Mouse (Mus musculus) ES-Bruce4 (cell line): Measurements from ENCODE around the gene Polr2g. TPM values are rescaled to one million over a fixed set of nuclear protein-coding genes. Genes with fewer than 3 reads are reported as not detected.

Experiments used
- H3K27ac ChIP-seq: 2 replicates; pipeline ENCODE4 v1.5.1; 2012; ENCODE audit warnings: low read length, inconsistent platforms; ENCODE audit not compliant: insufficient read depth
- H3K27me3 ChIP-seq: 2 replicates; pipeline ENCODE4 v1.6.1; 2012; ENCODE audit warnings: mild to moderate bottlenecking, low read length, inconsistent platforms; ENCODE audit not compliant: control insufficient read depth, poor library complexity, insufficient read depth, severe bottlenecking
- H3K36me3 ChIP-seq: 2 replicates; pipeline ENCODE4 v1.6.1; 2012; ENCODE audit warnings: inconsistent platforms, mild to moderate bottlenecking, low read length, moderate library complexity; ENCODE audit not compliant: control insufficient read depth, poor library complexity, insufficient read depth, severe bottlenecking
- H3K4me1 ChIP-seq: one replicate; pipeline ENCODE4 v1.8.1; 2011; ENCODE audit warnings: low read length; ENCODE audit not compliant: control insufficient read depth, insufficient read depth
- H3K4me3 ChIP-seq: 2 replicates; pipeline ENCODE4 v1.5.1; 2011; ENCODE audit warnings: low read depth, mild to moderate bottlenecking, low read length
- H3K9ac ChIP-seq: 2 replicates; pipeline ENCODE4 v1.6.1; 2012; ENCODE audit warnings: low read depth, mild to moderate bottlenecking, inconsistent platforms; ENCODE audit not compliant: poor library complexity, severe bottlenecking
- H3K9me3 ChIP-seq: replicated peaks from 2 replicates; pipeline ENCODE4 v1.6.1; 2012; ENCODE audit warnings: mild to moderate bottlenecking, low read length, inconsistent platforms; ENCODE audit not compliant: control insufficient read depth, poor library complexity, insufficient read depth, severe bottlenecking
- CTCF ChIP-seq: IDR thresholded peaks from one replicate; pipeline ENCODE4 v1.8.1; 2011; ENCODE audit warnings: low read depth, low read length
- EP300 ChIP-seq: IDR thresholded peaks from 2 replicates; pipeline ENCODE4 v1.6.1; 2011; ENCODE audit warnings: low read depth, low read length; ENCODE audit not compliant: insufficient read depth
- POLR2A ChIP-seq: IDR thresholded peaks from one replicate; pipeline ENCODE4 v1.8.1; 2011; ENCODE audit warnings: low read length; ENCODE audit not compliant: insufficient read depth
- polyA plus RNA-seq: library from polyadenylated mRNA; stranded (reverse); fragments of >200 nt; gene quantifications from 2 replicates; pipeline ENCODE4 v1.2.4, GENCODE M21; 2011; ENCODE audit warnings: low read depth; ENCODE audit not compliant: missing spikeins, insufficient read depth, insufficient read length

The Polr2g gene
- polyA plus RNA-seq, 1 experiment = 103 TPM

DNA sequence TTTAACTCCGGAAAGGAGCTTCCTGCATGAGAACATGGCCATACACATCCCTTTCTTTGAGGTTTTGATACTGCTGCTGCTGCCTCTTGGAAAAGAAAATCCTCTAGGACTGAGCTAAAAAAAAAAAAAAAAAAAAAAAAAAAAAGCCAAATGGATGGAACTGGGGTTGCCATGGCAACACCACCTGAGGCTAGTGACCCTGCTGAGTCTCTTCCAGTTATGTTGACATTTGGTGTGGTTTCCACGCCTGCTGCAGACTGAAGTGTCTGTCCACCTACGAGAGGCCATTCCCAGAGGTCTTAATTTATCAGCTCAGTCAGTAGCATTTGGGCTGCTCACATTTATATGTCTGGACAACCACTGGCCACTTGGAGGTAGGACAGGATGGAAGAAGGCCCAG lies 9.9 kb downstream of the Polr2g start:
- Histone ChIP-seq H3K27ac (no peak overlapping the region), H3K27me3 (no peaks in the 10 kb centered on the region), H3K9ac (no peak overlapping the region), H3K4me3 (no peak overlapping the region), H3K36me3 (peaks cover 3% of the 10 kb centered on the region), H3K9me3 (no peaks in the 10 kb centered on the region), H3K4me1 (no peaks in the 10 kb centered on the region)
- TF ChIP-seq CTCF = no peak
- no peak for TF ChIP-seq EP300
- TF ChIP-seq POLR2A = no peak

DNA sequence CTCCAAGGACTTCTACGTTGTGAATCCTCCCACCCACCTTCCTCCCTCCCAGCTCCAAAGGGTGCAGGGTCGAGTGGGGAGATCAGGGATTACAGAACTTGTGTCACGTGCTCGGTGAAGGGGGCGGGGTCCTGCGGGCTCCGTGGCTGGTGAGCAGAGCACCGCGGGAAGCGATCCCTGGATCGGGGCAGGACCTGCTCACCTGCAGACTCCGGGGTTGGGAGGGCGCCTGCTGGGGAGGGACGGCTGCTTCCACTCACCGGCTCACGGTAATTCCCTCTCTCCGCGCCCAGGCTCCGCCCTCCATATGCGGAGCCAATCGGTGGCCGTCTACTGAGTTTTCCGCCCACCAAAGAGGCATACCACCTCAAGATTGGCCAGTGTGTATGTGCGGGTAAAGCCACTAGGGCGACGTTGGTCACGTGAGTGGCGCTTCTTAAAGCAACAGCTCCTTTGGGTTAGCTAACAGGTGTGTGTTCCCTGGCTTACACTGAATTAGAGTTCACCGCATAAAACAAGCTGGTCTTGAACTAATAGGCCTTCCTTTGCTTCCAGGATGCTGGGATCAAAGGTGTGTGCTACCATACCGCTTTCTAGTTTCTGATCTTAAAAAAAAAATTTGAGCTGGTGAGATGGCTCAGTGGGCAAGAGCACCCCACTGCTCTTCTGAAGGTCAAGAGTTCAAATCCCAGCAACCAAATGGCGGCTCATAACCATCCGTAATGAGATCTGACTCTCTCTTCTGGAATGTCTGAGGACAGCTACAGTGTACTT lies 12.2 kb downstream of the Polr2g start, which contains the start of gene Taf6l:
TSS of gene Taf6l (minus strand) at position 410 of the 774 bp plus-strand sequence.
- H3K9me3 ChIP-seq = no peaks in the 10 kb centered on the region
- H3K9ac ChIP-seq = peak within 1 kb of the TSS; percentile 46
- TF ChIP-seq CTCF = no peak
- TF ChIP-seq POLR2A = peak; percentile 17
- 0 out of 2 replicates have a peak, but pooled peaks have one; percentile 14 for TF ChIP-seq EP300
- H3K27ac ChIP-seq = peak within 1 kb of the TSS; percentile 23
- no peaks in the 10 kb centered on the region for H3K27me3 ChIP-seq
- peaks cover 13% of the 10 kb centered on the region for H3K36me3 ChIP-seq
- H3K4me1 ChIP-seq = no peaks in the 10 kb centered on the region
- peak within 1 kb of the TSS; percentile 96 for H3K4me3 ChIP-seq

DNA sequence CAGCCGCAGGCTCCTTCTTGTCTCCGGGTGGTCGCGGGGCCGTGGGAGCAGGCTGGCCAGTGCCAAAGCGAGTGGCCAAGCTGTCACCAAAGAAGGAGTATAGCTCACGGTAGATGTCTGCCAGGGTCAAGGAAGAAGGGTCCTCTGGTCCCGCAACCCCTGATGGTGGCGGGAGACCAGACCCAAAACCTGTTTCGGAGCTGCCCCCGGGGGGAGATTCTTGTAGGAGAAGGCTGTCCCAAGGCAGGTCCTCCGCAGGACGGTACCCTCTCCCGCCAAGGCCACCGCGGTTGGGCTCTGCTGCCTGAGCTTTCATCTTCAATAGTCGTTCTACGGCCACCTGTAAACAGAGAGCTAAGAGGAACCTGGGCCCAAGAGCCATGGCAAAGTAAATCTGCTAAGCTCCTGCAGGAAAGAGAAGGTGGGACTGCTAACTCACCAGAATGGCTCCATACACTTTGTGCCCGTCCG lies 23.4 kb downstream of the Polr2g start:
- Histone ChIP-seq H3K27me3 (no peaks in the 10 kb centered on the region), H3K36me3 (peaks cover 13% of the 10 kb centered on the region), H3K27ac (peak overlapping the region; percentile 47), H3K4me1 (no peaks in the 10 kb centered on the region), H3K9me3 (no peaks in the 10 kb centered on the region), H3K9ac (peak overlapping the region; percentile 84), H3K4me3 (peak overlapping the region; percentile 77)
- TF ChIP-seq EP300 (no peak), POLR2A (no peak), CTCF (no peak)

DNA sequence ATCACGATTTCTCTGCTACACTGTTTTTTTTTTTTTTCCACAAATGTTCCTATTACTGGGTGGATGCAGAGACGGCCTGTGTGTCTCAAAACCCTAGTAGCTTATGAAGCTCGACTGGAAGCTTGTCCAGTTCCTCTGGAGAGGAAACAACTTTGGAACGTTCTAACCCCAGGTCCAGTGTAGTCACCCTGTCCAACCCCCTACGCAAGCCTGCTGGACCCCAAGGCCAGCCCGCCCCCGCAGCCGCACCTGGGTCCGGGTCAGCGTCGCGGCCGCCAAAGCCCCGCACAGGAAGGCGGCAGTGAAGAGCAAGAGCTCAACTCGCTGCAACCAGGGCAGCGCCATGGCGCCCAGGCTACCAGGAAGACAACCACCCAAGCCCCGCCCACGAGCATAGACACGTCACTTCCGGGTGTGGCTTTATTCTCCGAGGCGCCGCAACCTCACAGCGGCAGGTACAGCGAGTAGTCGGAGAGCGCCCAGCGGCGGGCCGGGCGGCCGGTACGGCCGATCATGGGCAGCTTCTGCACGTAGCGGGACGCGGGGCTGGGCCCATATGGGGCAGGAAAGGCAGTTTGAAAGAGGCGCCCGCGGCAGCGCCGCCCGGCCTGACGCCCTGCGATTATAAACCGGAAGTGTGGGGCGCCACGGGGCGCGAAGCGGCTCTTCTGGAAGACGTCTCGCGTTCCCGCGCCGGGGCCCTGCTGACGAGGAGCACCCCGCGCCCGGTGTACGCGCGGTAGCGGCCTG lies 24.1 kb downstream of the Polr2g start, which contains the start of gene Tmem179b:
TSS of gene Tmem179b (minus strand) at position 382 of the 750 bp plus-strand sequence.
- H3K9ac ChIP-seq = peak within 1 kb of the TSS; percentile 84
- H3K4me3 ChIP-seq = peak within 1 kb of the TSS; percentile 77
- H3K36me3 ChIP-seq = peaks cover 15% of the 10 kb centered on the region
- H3K9me3 ChIP-seq = no peaks in the 10 kb centered on the region
- peak; percentile 74 for TF ChIP-seq POLR2A
- TF ChIP-seq EP300 = 0 out of 2 replicates have a peak, but pooled peaks have one; percentile 5
- TF ChIP-seq CTCF = no peak
- H3K27me3 ChIP-seq = no peaks in the 10 kb centered on the region
- H3K4me1 ChIP-seq = no peaks in the 10 kb centered on the region
- peak within 1 kb of the TSS; percentile 47 for H3K27ac ChIP-seq

DNA sequence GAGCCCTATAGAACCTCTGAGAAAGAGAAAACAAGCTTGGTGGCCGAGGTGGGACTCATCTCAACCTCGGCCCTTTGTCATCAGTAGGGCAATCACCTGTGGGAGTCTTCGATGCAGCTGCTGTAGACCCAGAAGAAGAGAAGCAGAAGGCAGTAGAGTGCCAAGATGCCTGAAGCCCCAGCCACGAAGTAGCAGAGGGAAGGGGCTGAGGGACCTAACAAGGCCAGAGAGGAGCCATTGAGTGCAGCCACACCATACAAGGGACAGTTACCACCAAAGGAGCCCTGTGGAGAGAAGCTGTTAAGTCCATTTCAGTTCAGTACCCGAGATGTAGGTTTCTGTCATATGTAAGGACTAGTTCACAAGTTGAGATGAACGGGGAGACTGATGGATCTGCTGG lies 25.0 kb downstream of the Polr2g start:
- H3K9me3 ChIP-seq = no peaks in the 10 kb centered on the region
- H3K27ac ChIP-seq = no peak overlapping the region
- H3K4me1 ChIP-seq = no peaks in the 10 kb centered on the region
- peak overlapping the region; percentile 29; the same call in 1 of the 2 replicates for H3K4me3 ChIP-seq
- TF ChIP-seq POLR2A = no peak
- no peak for TF ChIP-seq EP300
- TF ChIP-seq CTCF = no peak
- no peaks in the 10 kb centered on the region for H3K27me3 ChIP-seq
- peak overlapping the region; percentile 84 for H3K9ac ChIP-seq
- H3K36me3 ChIP-seq = peaks cover 20% of the 10 kb centered on the region

DNA sequence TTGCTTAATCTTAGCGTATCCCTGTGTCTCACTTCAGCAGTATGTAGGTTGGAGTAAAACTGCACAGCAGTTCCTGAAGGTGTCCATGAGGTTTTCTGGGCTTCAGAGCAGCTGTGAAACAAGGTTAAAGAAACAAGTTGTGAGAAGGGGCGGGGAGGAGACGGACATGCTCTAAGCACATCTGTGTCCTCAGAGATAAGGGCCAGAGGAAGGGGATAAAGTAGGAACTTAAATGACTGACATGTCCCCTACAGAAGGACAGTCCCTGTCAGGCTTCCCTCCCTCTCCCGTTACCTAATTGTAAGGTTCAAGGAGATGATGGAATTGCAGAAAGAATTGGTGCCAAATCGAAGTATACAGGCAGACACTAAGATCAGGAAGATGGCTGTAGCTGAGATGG lies 25.4 kb downstream of the Polr2g start:
- H3K9ac ChIP-seq = no peak overlapping the region; the same call in 1 of the 2 replicates
- peaks cover 19% of the 10 kb centered on the region for H3K36me3 ChIP-seq
- no peaks in the 10 kb centered on the region for H3K27me3 ChIP-seq
- TF ChIP-seq POLR2A (no peak), CTCF (no peak), EP300 (no peak)
- H3K9me3 ChIP-seq = no peaks in the 10 kb centered on the region
- H3K27ac ChIP-seq = no peak overlapping the region
- no peak overlapping the region for H3K4me3 ChIP-seq
- H3K4me1 ChIP-seq = no peaks in the 10 kb centered on the region
